Mouse (Mus musculus) c-Kit-negative CD71-positive TER-119-positive erythroid progenitor cells, embryonic 14.5 days (primary cell): ENCODE data around the gene Htr3b.
A peak's percentile ranks its signal among the peaks of the same experiment; 100 is the strongest.

Experiments
- DNase-seq: peaks from one replicate; pipeline ENCODE4 v3.0.0-alpha.2; 2013; ENCODE audit warnings: low read depth, low spot score

The Htr3b gene

GRCm38 (mm10) chr9:48916011-48916788, 48.6 kb downstream of the Htr3b start:
- DNase-seq, result no peak

GRCm38 (mm10) chr9:48910885-48911537, 53.8 kb downstream of the Htr3b start, which contains the start of gene Htr3a:
TSS of gene Htr3a (minus strand) at chr9:48911099.
- DNase-seq, result no peak

- no peak for DNase-seq
Observed at GRCm38 (mm10) chr9:48904421-48904820, 60.4 kb downstream of the Htr3b start.

- DNase-seq, result no peak
Observed at GRCm38 (mm10) chr9:48903766-48904165, 61.0 kb downstream of the Htr3b start.

GRCm38 (mm10) chr9:48898551-48898950, 66.2 kb downstream of the Htr3b start:
- DNase-seq, result no peak

GRCm38 (mm10) chr9:48895819-48896536, 68.8 kb downstream of the Htr3b start:
- DNase-seq, result no peak

GRCm38 (mm10) chr9:48894755-48895154, 70.0 kb downstream of the Htr3b start:
- DNase-seq, result no peak

GRCm38 (mm10) chr9:48893986-48894385, 70.8 kb downstream of the Htr3b start:
- DNase-seq, result peak; percentile 25

GRCm38 (mm10) chr9:48889093-48889492, 75.7 kb downstream of the Htr3b start:
- no peak for DNase-seq
